Mouse (Mus musculus) spleen, adult 10 weeks (tissue): ENCODE results near the gene Apol11a. TPM values are rescaled to one million over a fixed set of nuclear protein-coding genes. Genes with fewer than 3 reads are reported as not detected.

ENCODE experiments used
- polyA plus RNA-seq: library from polyadenylated mRNA; stranded (reverse); fragments of 350-450 nt; fragmentation: Illumina TruSeq; extraction: RNeasy Lipid Tissue Mini Kit (QIAGEN cat#74804); gene quantifications from one replicate; pipeline ENCODE4 v1.2.3, GENCODE M21; 2015; ENCODE audit warnings: low replicate concordance; ENCODE audit not compliant: insufficient read depth

Gene Apol11a
- polyA plus RNA-seq = 0.37 TPM

DNA sequence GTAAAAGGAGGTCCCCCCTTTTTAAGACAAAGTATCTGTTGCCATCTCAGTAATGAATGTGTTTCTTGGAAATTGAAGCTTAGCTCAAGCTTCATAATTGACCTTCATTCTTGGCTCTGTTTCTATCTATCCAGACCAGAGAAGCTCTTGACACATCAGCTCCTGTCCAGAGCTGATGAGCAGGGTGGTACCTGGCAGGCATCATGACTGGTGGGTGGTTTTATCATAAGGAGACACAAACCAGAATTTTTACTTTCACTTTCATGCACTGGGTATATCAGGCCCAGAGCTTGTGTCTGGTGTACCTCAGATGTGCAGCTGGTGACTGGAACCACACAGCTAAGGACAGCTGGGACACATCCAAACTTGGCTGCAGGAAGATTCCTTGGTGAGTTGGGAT, at the start of gene Apol11a:
TSS of gene Apol11a (plus strand) at position 306 of the 400 bp plus-strand sequence.

DNA sequence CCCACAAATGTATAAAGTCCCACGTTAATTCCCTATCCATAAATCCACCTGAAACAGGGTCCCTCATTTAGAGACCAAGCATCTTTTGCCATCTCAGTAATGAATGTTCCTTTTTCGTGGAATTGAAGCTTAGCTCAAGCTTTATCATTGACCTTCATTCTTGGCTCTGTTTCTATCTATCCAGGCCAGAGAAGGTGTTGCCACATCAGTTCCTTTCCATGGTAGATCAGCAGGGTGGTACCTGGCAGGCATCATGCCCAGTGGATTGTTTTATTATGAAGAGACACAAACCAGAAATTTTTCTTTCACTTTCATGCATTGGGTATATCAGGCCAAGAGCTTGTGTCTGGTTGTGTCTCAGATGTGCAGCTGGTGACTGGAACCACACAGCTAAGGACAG, 31.4 kb upstream of the Apol11a start, which contains the start of gene Apol10a:
TSS of gene Apol10a (plus strand) at position 355 of the 400 bp plus-strand sequence.

DNA sequence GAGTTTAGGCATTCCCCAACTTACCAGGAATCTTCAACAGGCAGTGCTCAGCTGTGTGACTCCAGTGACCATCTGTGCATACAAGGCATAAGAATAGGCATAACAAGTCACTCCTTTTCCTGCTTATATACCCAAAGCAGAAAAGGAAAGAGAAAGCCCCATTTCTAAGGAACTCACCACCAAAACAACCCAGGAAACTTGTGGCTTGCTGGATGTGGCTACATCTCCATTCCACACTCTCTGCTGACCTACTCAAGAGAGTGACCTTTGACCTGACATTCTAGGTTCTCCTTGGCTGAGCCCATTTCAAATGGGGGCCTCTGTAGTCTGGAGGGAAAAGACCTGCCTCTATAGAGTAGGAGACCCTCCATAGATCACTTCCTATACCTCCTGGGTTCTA, 25.1 kb downstream of the Apol11a start, which contains the start of gene Apol7c:
TSS of gene Apol7c (minus strand) at position 101 of the 400 bp plus-strand sequence.

DNA sequence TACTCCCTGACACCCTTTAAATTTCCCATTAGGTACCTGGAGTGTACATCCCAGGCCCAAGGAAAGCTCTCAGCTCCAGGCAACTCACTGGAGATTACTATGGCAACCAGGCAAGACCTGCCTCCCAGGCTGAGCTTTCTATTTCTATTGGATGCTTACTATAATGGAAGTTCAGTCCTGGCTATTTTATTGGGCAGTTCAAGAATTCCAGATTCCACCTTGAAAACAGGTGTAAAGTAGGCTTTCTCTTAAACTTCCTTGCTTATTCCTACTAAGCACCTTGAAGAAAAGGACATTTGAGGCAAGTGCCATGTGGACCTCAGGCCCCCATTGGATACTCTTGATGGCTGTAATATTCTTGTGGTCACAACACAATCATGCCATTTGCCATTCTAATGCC, 53.7 kb downstream of the Apol11a start, which contains the start of gene 1700025B11Rik:
TSS of gene 1700025B11Rik (minus strand) at position 101 of the 400 bp plus-strand sequence.

Other genes with a start within 250 kb of the Apol11a start
- 8.9 TPM for gene Rbfox2, start 201.3 kb upstream of the Apol11a start, polyA plus RNA-seq
- not detected for gene Apol7a, start 109.2 kb upstream of the Apol11a start, polyA plus RNA-seq
- 0.23 TPM for gene Apol9a, start 97.1 kb upstream of the Apol11a start, polyA plus RNA-seq
- 0.86 TPM for gene Apol7b, start 60.8 kb upstream of the Apol11a start, polyA plus RNA-seq
- gene Apol10a, start 31.2 kb upstream of the Apol11a start, polyA plus RNA-seq = 0.23 TPM
- 121 TPM for gene Apol7c, start 25.0 kb downstream of the Apol11a start, polyA plus RNA-seq
- not detected for gene 1700025B11Rik, start 53.6 kb downstream of the Apol11a start, polyA plus RNA-seq
- gene Apol10b, start 87.9 kb downstream of the Apol11a start, polyA plus RNA-seq = 7.3 TPM
- gene Gm36245, start 91.0 kb downstream of the Apol11a start, polyA plus RNA-seq = not detected
- gene Apol11b, start 135.0 kb downstream of the Apol11a start, polyA plus RNA-seq = 19.8 TPM
- gene Apol7e, start 190.6 kb downstream of the Apol11a start, polyA plus RNA-seq = 42.7 TPM
- gene Apol9b, start 220.8 kb downstream of the Apol11a start, polyA plus RNA-seq = 1.7 TPM
- gene Apol8, start 248.7 kb downstream of the Apol11a start, polyA plus RNA-seq = 4.1 TPM